Mouse (Mus musculus): ENCODE results near the gene Gm11634. TPM values are rescaled to one million over a fixed set of nuclear protein-coding genes. Genes with fewer than 3 reads are reported as not detected.
"Not testable (repeated sequence)": the region's sequence is repeated elsewhere in the genome, so short reads cannot be mapped to it uniquely, and the experiment has no call there.

The Gm11634 gene
- total and polyA plus RNA-seq, 3 experiments = not detected

DNA sequence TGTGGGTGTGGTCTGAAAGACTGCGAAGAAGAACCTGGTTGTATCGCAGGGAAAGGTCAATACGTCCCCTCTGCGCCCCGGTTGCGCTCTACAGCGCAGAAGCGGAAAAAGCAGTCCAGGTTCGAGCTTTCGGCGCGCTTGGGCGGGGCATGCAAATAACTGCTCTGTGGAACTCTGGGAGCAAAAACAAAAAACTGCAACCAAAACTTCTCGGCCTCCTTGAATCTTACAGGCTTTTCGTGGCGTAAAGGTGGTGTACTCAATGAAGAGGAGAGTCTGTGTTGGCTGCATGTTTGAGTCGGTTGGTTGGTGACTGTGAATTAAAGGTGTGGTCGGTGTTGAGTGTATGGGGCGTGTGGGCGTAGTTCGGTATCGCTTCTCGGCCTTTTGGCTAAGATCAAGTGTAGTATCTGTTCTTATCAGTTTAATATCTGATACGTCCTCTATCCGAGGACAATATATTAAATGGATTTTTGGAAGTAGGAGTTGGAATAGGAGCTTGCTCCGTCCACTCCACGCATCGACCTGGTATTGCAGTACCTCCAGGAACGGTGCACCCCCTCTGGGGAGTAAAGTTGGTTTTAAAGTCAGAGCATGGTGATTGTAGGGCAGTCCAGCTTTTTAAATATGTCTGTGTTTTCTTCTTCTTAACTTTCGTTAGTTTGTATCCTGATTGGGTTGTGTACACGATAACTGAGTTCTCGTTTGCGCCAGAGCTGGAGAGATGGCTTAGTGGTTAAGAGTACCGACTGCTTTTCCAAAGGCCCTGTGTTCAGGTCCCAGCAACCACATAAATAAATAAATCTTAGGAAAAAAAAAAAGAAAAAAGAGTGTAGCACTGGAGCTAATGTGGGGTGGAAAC lies 28.2 kb upstream of the Gm11634 start, which contains the start of gene Rdm1:
Rdm1 (plus strand) TSS at position 201 of the 862 bp plus-strand sequence.
- TF ChIP-seq TAL1 (conservative IDR thresholded peaks at IDR 0.05; ENCODE audit: low read depth, low read length) (no peak), CTCF (IDR thresholded peaks at IDR 0.05; ENCODE audit: low read depth, low read length) (no peak), GATA1 (IDR thresholded peaks at IDR 0.05; ENCODE audit: borderline replicate concordance, low read length) (no peak), GATA2 (IDR thresholded peaks at IDR 0.05; ENCODE audit: borderline replicate concordance, low read depth, low read length) (no peak), POLR2AphosphoS5 (IDR thresholded peaks at IDR 0.05; ENCODE audit: insufficient replicate concordance, low read depth, low read length) (peak; percentile 92; the same call in 1 of the 2 replicates)

DNA sequence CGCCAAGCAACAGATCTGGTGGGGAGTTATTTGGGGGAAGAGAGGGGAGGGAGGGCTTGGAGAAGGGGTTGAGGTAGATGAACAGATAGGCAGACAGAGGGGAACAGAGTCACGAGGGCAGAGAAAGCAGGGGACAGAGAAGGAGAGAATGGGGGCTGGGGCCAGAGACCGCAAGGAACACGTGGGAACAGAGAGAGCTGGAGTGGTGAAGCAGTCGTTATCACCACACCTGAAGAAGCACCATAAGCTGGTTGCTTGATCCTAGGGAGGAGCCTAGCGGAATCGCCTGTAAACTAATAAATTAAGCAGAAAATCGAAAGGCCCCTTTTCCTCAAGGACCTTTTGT lies 27.6 kb upstream of the Gm11634 start:
- no peak for TF ChIP-seq GATA2 (IDR thresholded peaks at IDR 0.05; ENCODE audit: borderline replicate concordance, low read depth, low read length)
- TF ChIP-seq TAL1 (conservative IDR thresholded peaks at IDR 0.05; ENCODE audit: low read depth, low read length) = no peak
- TF ChIP-seq GATA1 (IDR thresholded peaks at IDR 0.05; ENCODE audit: borderline replicate concordance, low read length) = no peak
- TF ChIP-seq POLR2AphosphoS5 (IDR thresholded peaks at IDR 0.05; ENCODE audit: insufficient replicate concordance, low read depth, low read length) = no peak
- no peak for TF ChIP-seq CTCF (IDR thresholded peaks at IDR 0.05; ENCODE audit: low read depth, low read length)
- ATAC-seq (ENCODE audit: extremely low read depth, insufficient number of reproducible peaks, low FRiP score, poor library complexity, severe bottlenecking) (no peak), DNase-seq (ENCODE audit: low spot score) (no peak)
- peaks cover 3% of the 10 kb centered on the region for H3K36me3 ChIP-seq (replicated peaks)
- H3K9me3 ChIP-seq (replicated peaks) = peaks cover 20% of the 10 kb centered on the region
- H3K4me3 ChIP-seq (ENCODE audit: low read depth, low read length) = peak overlapping the region; percentile 50; the same call in 1 of the 2 replicates
- no peaks in the 10 kb centered on the region for H3K27me3 ChIP-seq (ENCODE audit: insufficient read depth, low read length)
- H3K4me1 ChIP-seq (ENCODE audit: insufficient read depth, low read depth, low read length) = peaks cover 27% of the 10 kb centered on the region

More for the DNA sequence above, 28.2 kb upstream of the Gm11634 start, which contains the start of gene Rdm1:
- peak; percentile 73 for ATAC-seq (ENCODE audit: extremely low read depth, insufficient number of reproducible peaks, low FRiP score, poor library complexity, severe bottlenecking)
- Histone ChIP-seq H3K36me3 (replicated peaks) (peaks cover 3% of the 10 kb centered on the region), H3K27me3 (ENCODE audit: insufficient read depth, low read length) (no peaks in the 10 kb centered on the region), H3K4me3 (ENCODE audit: low read depth, low read length) (peak within 1 kb of the TSS; percentile 63), H3K4me1 (ENCODE audit: insufficient read depth, low read depth, low read length) (peaks cover 27% of the 10 kb centered on the region), H3K9me3 (replicated peaks) (peaks cover 14% of the 10 kb centered on the region)
- peak; percentile 47 for DNase-seq (ENCODE audit: low spot score)

DNA sequence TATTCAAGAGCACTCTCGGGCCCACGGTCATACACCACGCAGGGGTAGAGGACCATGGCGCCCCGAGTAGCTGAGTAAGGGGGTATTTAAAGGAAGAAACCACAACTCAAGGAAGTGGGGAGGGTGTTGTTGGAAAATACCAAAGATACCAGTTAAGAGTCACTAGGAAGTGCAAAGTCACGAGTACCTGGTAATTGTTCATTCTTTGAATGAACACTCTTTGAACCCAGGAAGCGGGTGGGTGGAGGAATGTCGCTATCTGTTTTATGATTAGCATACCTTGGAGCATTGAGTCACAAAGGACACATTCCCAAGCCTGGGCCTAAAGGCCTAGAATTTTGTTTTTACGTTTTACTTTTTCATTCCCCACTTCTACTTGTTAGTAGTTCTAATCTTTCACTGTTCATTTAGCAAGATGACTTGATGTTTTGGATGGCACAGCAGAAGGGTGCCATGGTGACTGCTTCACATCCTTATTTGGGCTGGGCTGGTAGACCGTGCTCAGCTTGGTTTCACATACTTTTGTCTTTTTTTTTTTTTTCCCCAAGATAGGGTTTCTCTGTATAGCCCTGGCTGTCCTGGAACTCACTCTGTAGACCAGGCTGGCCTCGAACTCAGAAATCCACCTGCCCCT lies 21.1 kb upstream of the Gm11634 start:
- not testable (repeated sequence) for H3K36me3 ChIP-seq (replicated peaks); H3K4me3 ChIP-seq (ENCODE audit: low read depth, low read length); H3K4me1 ChIP-seq (ENCODE audit: insufficient read depth, low read depth, low read length); ATAC-seq (ENCODE audit: extremely low read depth, insufficient number of reproducible peaks, low FRiP score, poor library complexity, severe bottlenecking); DNase-seq (ENCODE audit: low spot score)
- Histone ChIP-seq H3K9me3 (replicated peaks) (peaks cover 24% of the 10 kb centered on the region), H3K27me3 (ENCODE audit: insufficient read depth, low read length) (peaks cover 23% of the 10 kb centered on the region)

DNA sequence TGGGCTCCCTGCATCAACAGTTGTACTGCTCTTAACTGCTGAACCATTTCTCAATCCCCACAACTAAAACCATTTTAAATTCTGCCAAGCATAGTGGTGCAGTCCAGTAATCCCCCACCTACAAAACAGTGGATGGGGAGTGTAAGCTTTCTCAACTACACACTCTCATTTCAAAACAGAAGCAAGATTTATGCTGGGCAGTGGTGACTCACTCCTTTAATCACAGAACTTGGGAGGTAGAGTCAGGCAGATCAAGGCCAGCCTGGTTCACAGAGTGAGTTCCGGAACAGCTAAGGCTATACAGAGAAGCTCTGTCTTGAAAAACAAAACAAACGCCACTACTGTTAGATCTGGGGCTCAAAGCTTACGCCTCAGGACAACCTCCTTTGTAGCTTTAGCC lies 19.5 kb upstream of the Gm11634 start:
- H3K27me3 ChIP-seq (ENCODE audit: insufficient read depth, low read length) = peaks cover 36% of the 10 kb centered on the region
- peaks cover 19% of the 10 kb centered on the region for H3K9me3 ChIP-seq (replicated peaks)
- ATAC-seq (ENCODE audit: extremely low read depth, insufficient number of reproducible peaks, low FRiP score, poor library complexity, severe bottlenecking) (no peak), DNase-seq (ENCODE audit: low spot score) (no peak)
- no peak for TF ChIP-seq GATA1 (IDR thresholded peaks at IDR 0.05; ENCODE audit: borderline replicate concordance, low read length)
- TF ChIP-seq POLR2AphosphoS5 (IDR thresholded peaks at IDR 0.05; ENCODE audit: insufficient replicate concordance, low read depth, low read length) = no peak
- no peak for TF ChIP-seq CTCF (IDR thresholded peaks at IDR 0.05; ENCODE audit: low read depth, low read length)
- TF ChIP-seq TAL1 (conservative IDR thresholded peaks at IDR 0.05; ENCODE audit: low read depth, low read length) = no peak
- TF ChIP-seq GATA2 (IDR thresholded peaks at IDR 0.05; ENCODE audit: borderline replicate concordance, low read depth, low read length) = no peak
- H3K4me3 ChIP-seq (ENCODE audit: low read depth, low read length) = no peak overlapping the region
- no peaks in the 10 kb centered on the region for H3K36me3 ChIP-seq (replicated peaks)
- peaks cover 7% of the 10 kb centered on the region; the same call in 1 of the 2 replicates for H3K4me1 ChIP-seq (ENCODE audit: insufficient read depth, low read depth, low read length)

DNA sequence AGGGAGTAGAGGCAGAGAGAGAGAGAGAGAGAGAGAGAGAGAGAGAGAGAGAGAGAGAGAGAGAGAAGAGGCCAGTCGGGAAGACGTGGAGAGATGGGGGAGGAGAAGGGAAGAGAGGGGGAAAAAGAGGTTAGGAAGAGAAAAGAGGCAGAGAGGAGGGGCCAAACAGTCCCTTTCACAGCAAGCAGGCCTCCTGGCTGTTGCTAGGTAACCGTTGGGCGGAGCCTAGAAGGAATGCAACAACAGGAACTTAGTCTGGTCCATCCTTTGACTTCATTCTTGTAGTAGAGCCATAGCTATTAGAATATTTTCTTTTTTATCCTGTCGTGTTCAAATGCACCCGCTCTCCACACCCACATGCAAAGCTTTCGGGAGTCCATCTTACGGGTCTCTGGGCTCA lies 18.8 kb upstream of the Gm11634 start:
- no peak for DNase-seq (ENCODE audit: low spot score)
- Histone ChIP-seq H3K4me3 (ENCODE audit: low read depth, low read length) (no peak overlapping the region), H3K27me3 (ENCODE audit: insufficient read depth, low read length) (peaks cover 41% of the 10 kb centered on the region), H3K4me1 (ENCODE audit: insufficient read depth, low read depth, low read length) (peaks cover 7% of the 10 kb centered on the region; the same call in 1 of the 2 replicates), H3K36me3 (replicated peaks) (no peaks in the 10 kb centered on the region), H3K9me3 (replicated peaks) (peaks cover 16% of the 10 kb centered on the region)
- ATAC-seq (ENCODE audit: extremely low read depth, insufficient number of reproducible peaks, low FRiP score, poor library complexity, severe bottlenecking) = no peak
- TF ChIP-seq TAL1 (conservative IDR thresholded peaks at IDR 0.05; ENCODE audit: low read depth, low read length) = no peak
- TF ChIP-seq GATA2 (IDR thresholded peaks at IDR 0.05; ENCODE audit: borderline replicate concordance, low read depth, low read length) = no peak
- no peak for TF ChIP-seq POLR2AphosphoS5 (IDR thresholded peaks at IDR 0.05; ENCODE audit: insufficient replicate concordance, low read depth, low read length)

DNA sequence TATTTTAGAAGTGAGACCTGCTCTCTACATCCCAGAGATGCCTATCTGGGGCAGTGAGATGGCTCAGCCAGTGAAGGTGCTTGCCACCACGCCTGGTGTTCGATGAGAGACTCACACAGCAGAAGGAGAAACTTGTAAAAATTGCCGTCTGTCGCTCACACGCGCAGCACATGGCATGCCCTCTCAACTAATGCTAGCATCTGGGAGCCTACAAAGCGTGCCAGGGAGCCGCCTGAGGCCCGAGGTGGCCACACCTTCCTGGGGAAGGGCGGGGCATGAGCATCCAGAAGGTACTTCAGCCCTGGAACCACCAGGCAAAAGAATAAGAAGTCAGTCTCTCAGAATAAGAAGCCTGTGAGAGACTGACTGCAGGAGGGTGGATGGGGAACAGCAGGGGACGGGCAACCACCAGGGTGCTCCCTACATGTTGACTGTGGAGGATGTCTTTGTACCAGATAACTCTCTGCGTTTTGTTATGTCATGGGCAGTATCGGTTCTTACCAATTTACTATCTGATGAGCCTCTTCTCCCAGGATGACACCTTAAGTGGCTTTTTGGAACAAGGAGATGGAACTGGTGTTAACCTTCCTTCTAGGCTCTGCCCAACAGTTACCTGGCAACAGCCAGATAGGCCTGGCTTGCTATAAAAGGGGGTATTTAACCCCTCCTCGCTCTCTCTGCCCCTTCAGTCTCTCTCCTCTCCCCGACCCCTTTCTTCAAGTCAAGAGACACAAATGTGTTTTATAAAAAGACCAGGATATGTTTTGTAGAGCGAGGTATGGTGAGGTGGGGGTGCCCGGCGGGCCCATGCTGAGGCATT lies 18.1 kb upstream of the Gm11634 start:
- ATAC-seq (ENCODE audit: extremely low read depth, insufficient number of reproducible peaks, low FRiP score, poor library complexity, severe bottlenecking) = no peak
- no peak for DNase-seq (ENCODE audit: low spot score)
- Histone ChIP-seq H3K9me3 (replicated peaks) (peaks cover 10% of the 10 kb centered on the region), H3K4me3 (ENCODE audit: low read depth, low read length) (no peak overlapping the region), H3K27me3 (ENCODE audit: insufficient read depth, low read length) (peaks cover 41% of the 10 kb centered on the region), H3K36me3 (replicated peaks) (no peaks in the 10 kb centered on the region), H3K4me1 (ENCODE audit: insufficient read depth, low read depth, low read length) (peaks cover 7% of the 10 kb centered on the region; the same call in 1 of the 2 replicates)
- TF ChIP-seq GATA1 (IDR thresholded peaks at IDR 0.05; ENCODE audit: borderline replicate concordance, low read length) (no peak), CTCF (IDR thresholded peaks at IDR 0.05; ENCODE audit: low read depth, low read length) (no peak), POLR2AphosphoS5 (IDR thresholded peaks at IDR 0.05; ENCODE audit: insufficient replicate concordance, low read depth, low read length) (no peak), GATA2 (IDR thresholded peaks at IDR 0.05; ENCODE audit: borderline replicate concordance, low read depth, low read length) (no peak), TAL1 (conservative IDR thresholded peaks at IDR 0.05; ENCODE audit: low read depth, low read length) (no peak)

All from G1E (cell line).